Mouse (Mus musculus) liver, embryonic 12.5 days (tissue): ENCODE measurements around the gene Arl8b. TPM values are rescaled to one million over a fixed set of nuclear protein-coding genes. Genes with fewer than 3 reads are reported as not detected.
A peak's percentile ranks its signal among the peaks of the same experiment; 100 is the strongest.

ENCODE experiments used
- ATAC-seq: fragments of 200-750 bp; cut with Nextera tagmentation; 2 replicates; pipeline ENCODE4 v1.8.0; 2017; ENCODE audit warnings: moderate number of reproducible peaks, mild to moderate bottlenecking, moderate library complexity
- H3K27ac ChIP-seq: fragments of 300-500 bp; sonication (generic); 2 replicates; pipeline ENCODE4 v1.5.1; 2016; ENCODE audit warnings: mild to moderate bottlenecking
- H3K27me3 ChIP-seq: fragments of 300-500 bp; sonication (generic); replicated peaks from 2 replicates; pipeline ENCODE4 v1.6.1; 2016; ENCODE audit warnings: mild to moderate bottlenecking, moderate library complexity
- H3K36me3 ChIP-seq: fragments of 300-500 bp; sonication (generic); 2 replicates; pipeline ENCODE4 v1.6.1; 2016; ENCODE audit warnings: mild to moderate bottlenecking, moderate library complexity
- H3K4me1 ChIP-seq: fragments of 300-500 bp; sonication (generic); 2 replicates; pipeline ENCODE4 v1.6.1; 2016
- H3K4me2 ChIP-seq: fragments of 300-500 bp; sonication (generic); 2 replicates; pipeline ENCODE4 v1.6.1; 2016; ENCODE audit warnings: mild to moderate bottlenecking, moderate library complexity
- H3K4me3 ChIP-seq: fragments of 300-500 bp; sonication (generic); 2 replicates; pipeline ENCODE4 v1.5.1; 2016; ENCODE audit warnings: mild to moderate bottlenecking, moderate library complexity
- H3K9ac ChIP-seq: fragments of 300-500 bp; sonication (generic); 2 replicates; pipeline ENCODE4 v1.6.1; 2016; ENCODE audit warnings: mild to moderate bottlenecking, moderate library complexity
- H3K9me3 ChIP-seq: fragments of 300-500 bp; sonication (generic); replicated peaks from 2 replicates; pipeline ENCODE4 v1.6.1; 2016; ENCODE audit warnings: mild to moderate bottlenecking, moderate library complexity
- WGBS: fragments of 180-500 bp; shearing (Covaris S2); methylation state at CpG from one replicate; pipeline ENCODE4 v1.1.7; 2016; ENCODE audit not compliant: insufficient replicate concordance; 5-methylcytosine and 5-hydroxymethylcytosine counted together
- polyA plus RNA-seq: library from polyadenylated mRNA; unstranded; fragments of >200 nt; fragmentation: Nextera tagmentation; extraction: Ambion mirVana; gene quantifications from 2 replicates; pipeline ENCODE4 v1.2.1, GENCODE M21; 2016

Gene Arl8b
- polyA plus RNA-seq, 1 experiment from 2014 or later = 48.1 TPM

DNA sequence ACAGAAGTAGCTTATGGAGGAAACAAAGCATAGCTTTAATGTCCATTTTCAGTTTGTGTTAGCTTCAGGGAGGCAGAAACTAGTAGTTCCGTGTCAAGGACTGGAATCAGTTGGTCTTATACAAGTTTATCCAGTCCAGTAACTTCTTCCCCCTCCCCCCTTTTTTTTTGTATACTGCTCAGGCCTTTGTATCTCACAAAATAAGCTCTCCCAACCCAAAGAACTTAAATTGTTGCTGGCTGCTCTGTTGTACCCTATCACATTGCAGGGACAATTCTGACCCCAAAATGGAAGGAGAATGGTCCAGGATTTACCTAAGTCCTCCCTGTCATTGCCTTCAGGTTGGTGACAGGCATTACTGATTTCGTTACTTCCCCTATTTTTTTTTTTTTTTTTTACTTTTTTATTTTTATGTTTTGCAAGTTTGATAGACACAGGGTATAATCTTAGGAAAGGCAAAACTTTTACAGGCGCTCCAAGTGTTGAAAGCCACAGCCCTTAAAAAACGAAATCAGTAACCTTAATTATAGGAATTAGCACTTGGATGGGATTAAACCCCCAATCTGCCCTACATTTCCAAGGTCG lies 44.5 kb downstream of the Arl8b start:
- WGBS = 30% methylated on average over 5 of the region's 5 CpGs
- Histone ChIP-seq H3K27me3 (no peaks in the 10 kb centered on the region), H3K27ac (peak overlapping the region; percentile 36; the same call in 1 of the 2 replicates), H3K9ac (peak overlapping the region; percentile 51), H3K4me1 (peaks cover 51% of the 10 kb centered on the region), H3K36me3 (peaks cover 21% of the 10 kb centered on the region), H3K9me3 (no peaks in the 10 kb centered on the region), H3K4me3 (peak overlapping the region; percentile 85), H3K4me2 (peak overlapping the region; percentile 98)
- ATAC-seq = no peak

DNA sequence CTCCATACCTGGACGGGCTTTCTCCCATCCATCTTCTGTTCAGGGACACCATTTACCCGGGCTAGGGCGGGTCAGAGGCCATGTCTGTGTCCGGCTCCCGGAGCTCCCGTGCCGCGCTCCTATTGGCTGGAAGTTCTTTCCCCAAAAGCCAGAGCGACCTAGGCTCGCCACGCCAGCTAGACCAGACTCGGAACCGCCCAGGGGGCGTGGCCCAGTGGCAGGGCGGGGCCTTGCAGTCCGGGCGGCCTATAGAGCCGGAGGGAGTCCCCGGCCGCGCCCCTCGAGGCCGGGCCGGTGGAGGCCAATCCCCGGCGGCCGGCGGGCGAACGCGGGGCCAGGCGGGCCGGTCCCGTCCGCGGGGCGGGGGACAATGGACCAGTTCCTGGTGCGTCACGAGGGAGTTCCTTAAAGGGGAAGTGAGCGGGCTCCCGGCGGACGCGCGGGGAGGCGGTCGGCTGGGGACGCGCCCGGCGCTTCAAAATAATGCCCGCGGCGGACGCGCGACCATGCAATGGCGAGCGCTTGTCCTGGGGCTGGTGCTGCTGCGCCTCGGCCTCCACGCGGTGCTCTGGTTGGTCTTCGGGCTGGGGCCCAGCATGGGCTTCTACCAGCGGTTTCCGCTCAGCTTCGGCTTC lies 45.5 kb downstream of the Arl8b start, which contains the start of gene Edem1:
Gene Edem1 (plus strand): TSS at position 408 of the 635 bp plus-strand sequence.
- 1% methylated on average over 54 of the region's 67 CpGs for WGBS
- peak within 1 kb of the TSS; percentile 85 for H3K4me3 ChIP-seq
- H3K4me2 ChIP-seq = peak within 1 kb of the TSS; percentile 98
- H3K9me3 ChIP-seq = no peaks in the 10 kb centered on the region
- H3K36me3 ChIP-seq = peaks cover 12% of the 10 kb centered on the region
- H3K27ac ChIP-seq = peak within 1 kb of the TSS; percentile 84
- no peaks in the 10 kb centered on the region for H3K27me3 ChIP-seq
- peak; percentile 99 for ATAC-seq
- H3K9ac ChIP-seq = peak within 1 kb of the TSS; percentile 90
- peaks cover 60% of the 10 kb centered on the region for H3K4me1 ChIP-seq

DNA sequence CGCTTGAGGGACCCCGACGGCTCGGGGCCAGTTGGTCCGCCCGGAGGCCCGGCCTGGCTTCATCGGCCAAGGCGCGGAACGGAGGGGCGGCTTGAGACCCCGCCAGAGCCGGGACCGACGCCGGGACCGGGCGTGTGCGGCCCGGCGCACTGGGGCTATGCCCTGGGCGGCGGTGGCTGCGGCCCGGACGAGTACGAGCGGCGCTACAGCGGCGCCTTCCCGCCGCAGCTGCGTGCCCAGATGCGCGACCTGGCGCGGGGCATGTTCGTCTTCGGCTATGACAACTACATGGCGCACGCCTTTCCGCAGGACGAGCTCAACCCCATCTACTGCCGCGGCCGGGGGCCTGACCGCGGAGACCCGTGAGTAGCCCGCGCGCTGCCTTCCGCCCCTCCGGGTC lies 46.0 kb downstream of the Arl8b start:
- peaks cover 7% of the 10 kb centered on the region; the same call in 1 of the 2 replicates for H3K36me3 ChIP-seq
- H3K9me3 ChIP-seq = no peaks in the 10 kb centered on the region
- peak overlapping the region; percentile 98 for H3K4me2 ChIP-seq
- no peaks in the 10 kb centered on the region for H3K27me3 ChIP-seq
- H3K4me1 ChIP-seq = peaks cover 65% of the 10 kb centered on the region
- peak overlapping the region; percentile 85 for H3K4me3 ChIP-seq
- WGBS = 0% methylated on average over 38 of the region's 56 CpGs
- H3K9ac ChIP-seq = peak overlapping the region; percentile 90
- peak; percentile 42 for ATAC-seq
- H3K27ac ChIP-seq = peak overlapping the region; percentile 84

DNA sequence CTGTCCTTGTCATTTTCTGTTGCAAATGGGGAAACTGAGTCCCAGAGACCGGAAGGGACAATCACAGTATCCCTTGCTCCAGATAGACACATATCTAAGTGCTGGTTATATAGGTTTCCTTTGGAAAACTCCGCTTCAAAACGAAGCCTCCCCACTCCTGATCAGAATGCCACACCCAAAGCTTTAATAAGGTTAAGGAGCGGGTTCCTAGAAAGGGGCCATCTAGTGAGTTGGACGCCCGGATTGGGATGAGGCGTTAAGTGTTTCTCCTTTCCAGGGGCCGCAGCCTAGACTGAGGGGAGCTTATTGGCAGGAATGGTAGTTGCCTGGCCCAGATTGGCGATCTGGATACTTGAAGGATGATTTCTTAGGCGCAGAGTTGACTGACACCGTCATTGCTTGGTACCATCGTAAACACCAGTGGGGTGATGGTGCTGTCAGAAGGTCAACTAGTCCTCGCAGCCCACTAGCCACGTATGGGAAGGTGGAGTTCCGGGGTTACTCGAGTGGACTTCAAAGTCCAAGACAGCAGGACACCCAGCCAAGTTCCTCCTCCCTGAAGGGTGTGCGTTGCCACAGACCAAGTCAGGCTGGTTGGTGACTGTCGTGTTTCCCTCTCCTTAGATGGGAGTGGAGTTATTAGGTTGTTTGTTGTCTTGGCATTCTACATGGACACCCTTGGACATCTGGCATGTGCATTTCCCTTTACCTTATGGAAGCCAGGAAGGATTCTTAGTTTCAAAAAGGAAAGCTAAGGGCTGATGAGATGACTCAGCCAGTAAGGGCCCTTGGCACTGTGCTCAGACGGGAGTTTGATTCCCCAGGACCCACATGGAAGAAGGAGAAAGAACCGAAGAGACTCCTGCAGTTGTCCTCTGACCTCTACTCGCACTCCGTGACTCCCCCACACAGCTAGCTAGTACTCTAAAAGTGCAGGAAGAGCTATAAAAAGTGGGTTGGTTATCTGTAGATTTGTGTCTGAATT lies 46.8 kb downstream of the Arl8b start:
- no peaks in the 10 kb centered on the region for H3K27me3 ChIP-seq
- H3K27ac ChIP-seq = peak overlapping the region; percentile 84
- no peaks in the 10 kb centered on the region for H3K9me3 ChIP-seq
- peak overlapping the region; percentile 98 for H3K4me2 ChIP-seq
- WGBS = 12% methylated on average over 22 of the region's 22 CpGs
- peaks cover 72% of the 10 kb centered on the region for H3K4me1 ChIP-seq
- no peak for ATAC-seq
- H3K36me3 ChIP-seq = 0 out of 2 replicates have a peak, but pooled peaks cover 2% of the 10 kb centered on the region
- peak overlapping the region; percentile 85 for H3K4me3 ChIP-seq
- H3K9ac ChIP-seq = peak overlapping the region; percentile 90

DNA sequence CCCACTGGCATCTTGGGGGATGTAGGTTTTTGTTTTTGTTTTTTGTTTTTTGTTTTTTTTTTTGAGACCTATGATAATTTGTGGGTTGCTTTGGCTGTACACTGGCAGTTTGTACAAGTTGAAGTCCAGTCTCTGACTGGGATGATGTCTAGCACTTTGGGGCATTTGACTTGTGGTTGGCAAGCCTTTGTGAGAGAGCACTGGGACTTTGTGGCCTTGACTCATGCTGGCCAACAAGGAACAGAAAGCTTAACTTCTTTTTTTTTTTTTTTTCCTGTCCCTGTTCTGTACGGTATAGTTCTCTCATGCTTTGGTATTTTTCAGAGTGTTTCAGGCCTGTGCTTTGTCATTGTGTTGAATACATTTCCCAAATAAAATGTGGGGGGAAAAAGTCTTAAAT lies 49.3 kb downstream of the Arl8b start:
- Histone ChIP-seq H3K4me1 (peaks cover 76% of the 10 kb centered on the region), H3K36me3 (peaks cover 3% of the 10 kb centered on the region; the same call in 1 of the 2 replicates), H3K9ac (no peak overlapping the region), H3K4me3 (no peak overlapping the region), H3K4me2 (no peak overlapping the region), H3K27ac (no peak overlapping the region), H3K9me3 (no peaks in the 10 kb centered on the region), H3K27me3 (no peaks in the 10 kb centered on the region)
- WGBS = 44% methylated on average over 1 of the region's 1 CpGs
- no peak for ATAC-seq

DNA sequence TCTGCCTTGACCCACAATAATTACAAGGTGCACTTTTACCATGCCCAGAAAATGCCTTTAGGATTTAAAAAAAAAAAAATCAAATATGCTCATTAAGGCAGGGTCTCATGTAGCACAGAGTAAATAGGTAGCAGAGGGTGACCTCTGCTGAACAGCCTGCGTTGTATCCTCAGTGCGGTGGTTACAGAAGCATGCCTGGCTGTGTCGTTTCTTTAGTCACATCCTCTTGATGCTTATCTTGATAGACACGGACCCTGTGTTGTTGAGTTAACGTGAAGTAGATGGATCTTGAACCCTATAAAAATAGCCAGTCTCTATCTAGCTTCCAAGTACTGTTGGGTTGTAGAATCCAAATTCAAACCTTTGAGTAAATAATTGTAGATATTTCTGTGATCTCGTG lies 50.1 kb downstream of the Arl8b start:
- H3K9me3 ChIP-seq = no peaks in the 10 kb centered on the region
- H3K36me3 ChIP-seq = peaks cover 11% of the 10 kb centered on the region; the same call in 1 of the 2 replicates
- WGBS = 22% methylated on average over 6 of the region's 6 CpGs
- ATAC-seq = no peak
- peaks cover 72% of the 10 kb centered on the region for H3K4me1 ChIP-seq
- H3K27me3 ChIP-seq = no peaks in the 10 kb centered on the region
- no peak overlapping the region for H3K9ac ChIP-seq
- H3K4me2 ChIP-seq = no peak overlapping the region
- H3K4me3 ChIP-seq = no peak overlapping the region
- no peak overlapping the region for H3K27ac ChIP-seq

DNA sequence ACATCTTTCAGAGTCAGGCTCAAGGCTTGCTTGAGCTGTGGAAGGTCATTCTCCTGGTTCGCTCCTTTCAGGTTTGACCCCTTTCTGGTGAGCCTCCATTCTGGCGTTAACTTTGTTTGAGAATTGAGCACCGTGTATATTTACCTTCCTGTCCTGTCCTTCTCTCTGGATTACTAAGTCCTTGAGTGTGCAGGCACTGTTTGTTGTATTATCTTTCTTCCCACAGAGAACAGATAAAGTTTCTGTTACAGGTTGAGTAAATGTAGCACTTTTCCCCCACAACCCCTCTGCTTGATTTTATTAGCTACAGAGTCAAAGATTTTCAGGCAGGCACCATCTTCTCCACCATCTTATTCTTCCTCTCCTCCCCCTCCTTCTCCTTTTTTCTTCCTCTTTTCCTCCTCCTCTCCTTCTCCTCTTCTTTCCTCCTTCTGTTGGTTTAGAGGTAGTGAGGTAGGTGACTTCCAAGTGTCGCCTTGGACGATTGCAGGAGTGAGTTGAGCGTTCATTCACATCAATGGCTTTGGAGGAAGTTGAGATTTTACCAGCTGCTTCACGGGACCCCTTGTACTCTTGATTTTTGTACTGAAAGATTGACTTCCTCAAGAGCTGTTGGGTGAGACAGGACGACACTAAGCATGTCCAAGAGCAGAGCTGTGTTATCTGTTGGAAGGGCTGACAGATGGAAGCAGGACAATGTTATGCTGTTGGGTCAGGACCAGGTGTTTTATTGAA lies 51.2 kb downstream of the Arl8b start:
- ATAC-seq = no peak
- no peak overlapping the region for H3K9ac ChIP-seq
- H3K4me3 ChIP-seq = no peak overlapping the region
- H3K36me3 ChIP-seq = peaks cover 18% of the 10 kb centered on the region; the same call in 1 of the 2 replicates
- H3K27me3 ChIP-seq = no peaks in the 10 kb centered on the region
- peaks cover 67% of the 10 kb centered on the region for H3K4me1 ChIP-seq
- peak overlapping the region; percentile 17 for H3K4me2 ChIP-seq
- 29% methylated on average over 8 of the region's 8 CpGs for WGBS
- H3K9me3 ChIP-seq = no peaks in the 10 kb centered on the region
- H3K27ac ChIP-seq = peak overlapping the region; percentile 40; the same call in 1 of the 2 replicates

DNA sequence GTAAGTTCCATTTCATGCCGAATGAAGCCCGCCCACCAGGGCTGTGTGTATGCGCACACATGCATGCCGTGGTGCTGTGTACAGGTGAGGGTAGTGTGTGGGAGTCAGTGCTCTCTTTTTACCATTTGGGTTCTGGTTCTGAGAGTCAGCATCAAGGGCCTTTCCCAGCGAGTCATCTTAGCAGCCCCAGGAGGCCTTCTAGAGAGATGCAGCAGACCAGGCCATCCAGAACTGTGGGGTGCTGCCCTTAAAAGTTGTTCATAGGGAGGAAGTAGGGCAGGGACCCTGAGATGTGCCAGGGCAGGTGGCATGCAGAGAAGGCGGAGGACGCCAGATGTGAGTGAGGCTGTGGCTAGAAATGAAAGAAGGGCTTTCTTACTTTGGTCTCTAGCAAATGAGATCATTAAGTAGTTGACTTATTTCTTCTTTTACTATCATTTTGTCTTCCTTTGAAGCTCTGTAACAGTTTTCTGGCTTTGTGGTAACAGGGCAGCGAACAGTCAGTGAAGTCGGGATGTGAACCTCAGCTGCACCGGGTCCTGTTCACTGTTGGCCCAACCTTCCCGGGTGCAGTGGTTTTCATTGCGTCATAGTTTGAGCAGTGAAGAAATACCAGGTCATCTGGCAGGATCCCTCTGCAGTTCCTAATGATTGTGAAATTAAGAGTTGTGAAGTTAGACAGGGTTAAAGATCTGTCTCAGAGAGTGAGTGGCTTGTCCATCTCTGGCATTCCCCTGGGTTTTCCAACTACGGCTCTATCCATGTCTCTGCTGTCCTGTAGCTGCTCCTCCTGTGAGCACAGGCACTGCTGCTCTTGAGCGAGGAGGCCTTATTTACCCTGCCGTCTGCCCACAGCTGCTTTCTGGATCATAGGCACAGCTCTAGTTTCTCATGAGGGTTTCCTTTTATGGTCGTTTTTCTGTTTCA lies 53.1 kb downstream of the Arl8b start:
- no peaks in the 10 kb centered on the region for H3K27me3 ChIP-seq
- no peak overlapping the region for H3K9ac ChIP-seq
- H3K4me1 ChIP-seq = peaks cover 51% of the 10 kb centered on the region
- no peak overlapping the region for H3K4me3 ChIP-seq
- 0 out of 2 replicates have a peak overlapping the region, but pooled peaks have one; percentile 50 for H3K27ac ChIP-seq
- H3K36me3 ChIP-seq = peaks cover 29% of the 10 kb centered on the region
- H3K9me3 ChIP-seq = no peaks in the 10 kb centered on the region
- H3K4me2 ChIP-seq = peak overlapping the region; percentile 12; the same call in 1 of the 2 replicates
- 70% methylated on average over 16 of the region's 16 CpGs for WGBS
- ATAC-seq = peak; percentile 70

DNA sequence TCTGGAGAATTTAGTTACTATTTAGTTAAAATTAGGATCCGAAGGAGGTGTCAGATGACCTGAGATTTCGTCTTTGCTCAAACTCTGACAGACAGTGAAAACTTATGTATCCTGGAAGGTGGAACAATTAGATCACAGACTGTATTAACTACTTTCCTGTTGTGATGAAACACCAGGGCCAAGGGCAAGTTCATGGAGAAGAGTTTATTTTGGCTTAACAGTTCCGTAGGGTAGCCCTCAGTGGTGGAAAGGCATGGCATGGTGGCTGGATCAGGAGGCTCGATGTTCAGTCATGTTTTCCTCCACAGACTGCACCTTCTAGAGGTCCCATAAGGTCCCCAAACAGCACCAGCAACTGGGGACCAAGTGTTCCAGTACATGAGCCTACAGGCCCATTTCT lies 54.2 kb downstream of the Arl8b start:
- no peak overlapping the region for H3K9ac ChIP-seq
- peaks cover 38% of the 10 kb centered on the region for H3K36me3 ChIP-seq
- no peak overlapping the region for H3K4me2 ChIP-seq
- H3K27ac ChIP-seq = no peak overlapping the region
- H3K27me3 ChIP-seq = no peaks in the 10 kb centered on the region
- ATAC-seq = no peak
- WGBS = 82% methylated on average over 4 of the region's 4 CpGs
- H3K4me3 ChIP-seq = no peak overlapping the region
- no peaks in the 10 kb centered on the region for H3K9me3 ChIP-seq
- H3K4me1 ChIP-seq = peaks cover 43% of the 10 kb centered on the region

DNA sequence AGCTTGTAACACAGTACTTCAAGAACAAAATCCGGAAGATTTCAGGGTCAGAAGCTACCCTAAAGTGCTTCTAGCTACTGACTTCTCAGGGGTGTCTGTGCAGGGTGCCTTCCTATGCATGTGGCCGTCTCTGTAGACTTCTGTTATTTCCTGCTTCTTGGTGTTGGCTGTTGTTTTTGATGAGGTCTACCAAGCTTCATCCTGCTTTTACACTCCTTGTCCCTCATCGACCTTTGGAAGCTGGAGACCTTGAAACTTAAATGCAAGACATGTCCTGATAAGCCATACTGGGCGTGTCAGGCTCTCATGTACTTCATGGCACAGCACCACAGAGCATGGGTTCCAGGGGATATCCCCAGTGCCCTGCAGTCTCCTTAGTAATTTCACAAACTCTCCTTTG lies 55.1 kb downstream of the Arl8b start:
- Histone ChIP-seq H3K27ac (no peak overlapping the region), H3K4me3 (no peak overlapping the region), H3K9ac (no peak overlapping the region), H3K36me3 (peaks cover 46% of the 10 kb centered on the region), H3K4me2 (no peak overlapping the region), H3K9me3 (no peaks in the 10 kb centered on the region), H3K27me3 (no peaks in the 10 kb centered on the region), H3K4me1 (peaks cover 37% of the 10 kb centered on the region)
- no peak for ATAC-seq
- WGBS = 64% methylated on average over 4 of the region's 4 CpGs
